Mouse (Mus musculus) cerebellum, postnatal 4 days (tissue): ENCODE results near the gene Dlg5.

Experiments
- DNase-seq, 2 experiments: peaks; one replicate each; pipeline ENCODE4 v3.0.0; 2022; ENCODE audit warnings: low spot score in 2 of 2, mixed read lengths in 1 of 2

Dlg5 gene

GRCm38 (mm10) chr14:24190131-24190530 is 55.6 kb downstream of the Dlg5 start:
- no peak for DNase-seq

DNA sequence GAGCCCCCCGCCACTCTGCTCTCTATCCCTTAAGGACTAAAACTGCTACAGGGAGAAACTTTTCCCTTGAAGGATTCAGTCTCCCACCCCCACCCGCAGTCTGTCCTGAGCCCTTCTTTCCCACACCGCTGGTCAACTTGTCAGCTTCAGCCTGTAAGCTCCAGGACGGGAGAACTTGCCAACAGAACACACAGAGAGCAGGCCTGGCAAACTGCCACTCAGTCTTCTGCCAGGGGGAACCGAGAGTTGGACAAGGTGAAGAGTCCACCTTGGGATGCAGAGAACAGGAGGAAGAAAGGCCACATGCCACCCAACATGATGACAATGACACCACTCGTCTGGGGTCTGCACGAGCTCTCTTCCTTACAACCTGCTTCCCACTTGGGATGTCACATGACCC is 56.1 kb downstream of the Dlg5 start:
- peak in 1 of 2 experiments; percentile 28 for DNase-seq

GRCm38 (mm10) chr14:24185514-24185913 is 60.2 kb downstream of the Dlg5 start:
- DNase-seq, result no peak

DNA sequence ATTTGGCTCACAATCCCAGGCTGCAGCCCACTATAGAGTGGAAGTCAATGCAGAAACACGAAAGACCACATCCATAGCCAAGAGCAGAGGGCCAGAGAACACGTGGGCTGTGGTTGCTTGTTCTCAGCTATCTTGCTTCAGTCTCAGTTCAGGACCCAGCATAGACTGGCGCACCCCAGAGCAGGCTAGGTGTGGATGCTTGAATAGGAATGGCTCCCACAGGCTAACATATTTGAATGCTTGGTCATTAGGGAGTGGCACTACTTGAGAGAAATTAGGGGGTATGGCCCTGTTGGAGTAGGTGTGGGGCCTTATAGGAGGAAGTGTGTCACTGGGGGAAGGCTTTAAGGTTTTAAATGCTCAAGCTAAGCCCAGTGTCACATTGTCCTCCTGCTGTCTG is 62.8 kb downstream of the Dlg5 start:
- DNase-seq, result no peak

DNA sequence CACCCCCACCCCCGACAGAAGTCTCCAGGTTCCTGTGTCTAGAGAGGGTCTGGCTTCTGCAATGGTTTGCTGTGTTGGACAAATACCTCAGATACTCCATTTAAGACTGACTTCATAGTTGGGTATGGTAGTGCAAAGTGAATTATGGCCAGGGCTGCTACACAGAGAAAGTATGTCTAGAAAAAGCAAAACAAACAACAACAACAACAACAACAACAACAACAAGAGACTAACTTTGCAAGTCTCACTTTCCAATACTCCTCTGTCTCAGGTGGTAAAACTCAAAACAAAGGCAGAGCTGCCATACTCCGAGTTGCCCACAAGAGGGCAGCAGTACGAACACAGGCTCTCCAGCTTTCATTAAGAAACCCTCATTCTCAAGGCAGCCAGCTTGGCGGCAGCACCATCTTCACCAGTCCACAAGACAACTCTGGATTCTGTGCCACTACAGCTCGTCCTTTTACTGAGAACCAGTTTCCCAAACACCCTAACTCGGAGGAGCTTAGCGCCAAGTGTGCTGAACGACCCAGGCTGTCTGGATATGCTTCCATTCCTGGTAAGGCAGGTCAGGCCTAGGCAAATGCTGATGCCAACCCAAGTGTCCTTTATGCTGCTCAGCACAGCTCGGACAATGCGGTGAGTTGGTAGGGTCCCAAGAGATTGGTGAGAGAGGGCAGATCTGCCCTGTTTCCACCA is 63.8 kb downstream of the Dlg5 start:
- DNase-seq, result peak; percentile 65 to 77

GRCm38 (mm10) chr14:24179466-24179991 is 66.2 kb downstream of the Dlg5 start:
- DNase-seq, result no peak

GRCm38 (mm10) chr14:24176609-24177008 is 69.1 kb downstream of the Dlg5 start:
- no peak for DNase-seq

DNA sequence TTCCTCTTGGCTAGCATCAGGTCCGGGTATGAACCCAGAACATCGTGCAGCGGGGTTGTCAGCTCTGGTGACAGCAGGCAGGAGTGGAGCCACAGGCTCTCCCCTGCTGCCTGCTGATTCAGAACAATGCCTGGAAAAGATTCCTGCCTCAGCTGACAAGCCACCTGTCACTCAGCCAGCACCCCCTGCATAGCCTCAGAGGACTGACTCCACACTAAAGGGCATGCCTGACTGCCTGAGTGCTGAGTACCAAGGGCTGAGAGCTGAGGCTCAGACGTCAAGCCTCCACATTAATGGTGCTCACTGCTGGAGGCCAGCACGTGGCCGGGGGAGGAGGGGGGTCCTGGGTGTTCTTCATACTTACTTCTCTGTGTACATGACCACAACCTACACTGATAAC is 72.4 kb downstream of the Dlg5 start:
- no peak for DNase-seq

DNA sequence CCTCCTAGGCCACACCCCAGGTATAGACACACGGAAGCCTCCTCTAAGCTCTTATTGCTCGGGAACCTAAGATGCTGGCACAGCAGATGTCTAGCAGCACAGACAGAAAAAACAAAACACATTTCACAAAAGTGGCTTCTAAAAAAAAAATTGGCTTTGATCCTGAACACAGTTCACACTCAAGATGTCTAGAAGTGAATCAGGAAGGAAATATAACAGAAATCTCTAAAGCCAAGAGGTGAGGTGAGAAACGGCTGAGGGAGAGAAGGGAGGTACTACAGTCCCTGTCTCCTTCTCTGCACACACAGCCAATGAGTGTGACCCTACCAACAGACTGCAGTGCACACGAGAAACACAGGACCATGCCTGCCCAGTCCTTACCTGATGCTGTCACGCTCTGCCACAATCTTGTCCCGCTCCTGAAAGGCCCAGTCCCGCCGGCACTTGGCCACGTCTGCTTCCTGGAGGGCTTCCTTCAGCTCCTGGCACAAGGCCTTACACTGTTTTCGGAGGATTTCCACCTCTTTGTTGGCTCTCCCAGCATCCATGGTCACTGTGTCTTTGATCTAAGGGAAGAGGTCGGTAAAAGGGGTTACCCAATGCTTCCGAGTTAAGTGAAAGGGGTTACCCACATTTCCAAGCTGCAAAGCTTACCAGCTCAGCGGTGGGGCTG is 73.9 kb downstream of the Dlg5 start:
- no peak for DNase-seq

- no peak for DNase-seq
Measured at GRCm38 (mm10) chr14:24166046-24166445, 79.7 kb downstream of the Dlg5 start.

DNA sequence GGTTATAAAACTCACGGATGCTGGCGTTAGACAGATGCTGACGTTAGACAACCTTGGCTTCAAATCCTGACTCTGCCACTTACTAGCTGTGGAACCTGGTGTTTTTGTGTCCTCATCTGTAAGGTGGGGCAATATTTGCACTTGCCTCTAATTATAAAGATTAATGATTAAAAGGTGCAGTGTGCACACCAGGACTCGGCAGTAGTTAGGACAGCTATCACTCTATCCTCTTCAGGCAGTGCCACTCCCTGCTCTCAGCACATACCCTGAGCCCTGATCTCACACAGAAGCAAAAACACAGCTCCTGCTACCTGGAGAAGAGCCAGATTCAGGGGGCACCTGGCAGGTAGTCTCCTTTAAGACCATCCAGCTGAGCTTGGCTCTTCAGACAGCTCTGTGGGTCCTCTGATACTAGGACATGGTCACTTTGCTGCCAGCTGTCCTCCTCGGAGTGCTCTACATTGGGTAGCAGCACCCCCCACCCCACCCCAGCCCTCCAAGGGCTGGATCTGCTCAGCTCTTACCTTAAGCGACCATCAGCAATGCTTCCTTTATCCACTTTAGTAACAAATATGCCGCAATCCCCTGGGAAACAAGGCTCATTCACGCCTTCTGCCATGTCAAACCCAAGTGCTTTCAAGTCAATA is 80.9 kb downstream of the Dlg5 start:
- DNase-seq, result no peak

- no peak for DNase-seq
Measured at GRCm38 (mm10) chr14:24162856-24163255, 82.9 kb downstream of the Dlg5 start.

- no peak for DNase-seq
Measured at GRCm38 (mm10) chr14:24148892-24149291, 96.8 kb downstream of the Dlg5 start.

- DNase-seq, result no peak
Measured at GRCm38 (mm10) chr14:24144821-24145220, 100.9 kb downstream of the Dlg5 start.

DNA sequence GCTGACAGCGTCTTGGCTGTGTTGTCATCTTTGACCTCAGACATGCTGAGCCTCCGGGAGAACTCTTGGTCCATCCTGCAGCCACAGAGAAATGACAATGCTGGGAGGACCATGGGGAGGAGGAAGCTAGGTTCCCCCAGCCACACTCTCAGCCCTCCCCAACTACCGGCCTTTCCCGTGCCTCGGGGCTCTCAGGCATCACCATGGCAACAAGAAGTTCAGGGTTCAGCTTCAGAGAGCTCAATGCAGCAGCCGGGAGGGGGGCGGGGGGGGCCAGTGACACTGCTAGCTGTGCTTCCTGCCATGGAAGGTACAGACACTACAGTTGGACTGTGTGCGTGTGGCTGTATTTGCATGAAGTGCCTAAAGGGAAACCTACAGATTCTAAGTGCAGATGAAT is 101.3 kb downstream of the Dlg5 start:
- DNase-seq, result no peak

DNA sequence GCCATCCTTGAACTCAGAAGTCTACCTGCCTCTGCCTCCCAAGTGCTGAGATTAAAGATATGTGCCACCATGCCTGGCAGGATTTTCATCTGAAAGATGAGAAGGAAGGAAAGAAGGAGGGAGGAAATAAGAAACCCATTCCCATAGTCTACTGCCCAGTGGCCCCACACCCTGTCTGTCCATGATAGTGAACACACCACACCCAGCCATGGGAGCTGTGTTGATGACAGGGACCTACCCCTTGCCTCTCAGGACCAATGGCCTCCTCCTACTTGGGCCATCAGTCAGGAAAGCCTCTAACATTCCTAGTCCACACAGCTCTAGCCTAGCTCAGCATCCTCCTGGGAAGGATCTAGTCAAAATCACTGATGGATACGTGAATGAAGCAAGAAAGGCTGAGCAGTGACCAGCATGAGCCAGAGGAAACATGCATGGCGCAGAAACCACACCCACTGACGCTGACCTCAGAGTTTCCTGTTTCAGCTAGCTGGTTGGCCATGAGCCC is 102.7 kb downstream of the Dlg5 start:
- DNase-seq, result peak in 1 of 2 experiments; percentile 12

GRCm38 (mm10) chr14:24141727-24142126 is 104.0 kb downstream of the Dlg5 start:
- peak in 1 of 2 experiments; percentile 7 for DNase-seq

- no peak for DNase-seq
Measured at GRCm38 (mm10) chr14:24140297-24140812, 105.4 kb downstream of the Dlg5 start.

DNA sequence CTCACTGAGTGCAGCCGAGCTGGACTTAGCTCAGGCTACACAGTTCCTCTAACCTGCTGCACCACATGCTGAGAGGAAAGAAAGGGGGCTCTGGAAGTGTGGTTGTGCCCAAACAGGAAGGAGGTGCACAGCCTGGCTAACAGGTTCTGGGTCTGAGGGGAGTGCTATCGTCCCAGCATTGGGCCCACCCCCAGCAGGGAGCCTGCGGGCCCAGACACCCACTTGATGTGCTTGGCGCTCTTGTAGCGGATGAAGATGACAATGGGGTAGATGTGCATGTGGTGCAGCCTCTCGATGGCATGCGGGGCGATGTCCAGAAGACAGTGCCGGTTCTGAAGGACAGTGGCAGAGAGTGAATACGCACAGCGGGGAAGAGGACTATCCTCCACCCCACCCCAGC is 108.8 kb downstream of the Dlg5 start:
- DNase-seq, result no peak

DNA sequence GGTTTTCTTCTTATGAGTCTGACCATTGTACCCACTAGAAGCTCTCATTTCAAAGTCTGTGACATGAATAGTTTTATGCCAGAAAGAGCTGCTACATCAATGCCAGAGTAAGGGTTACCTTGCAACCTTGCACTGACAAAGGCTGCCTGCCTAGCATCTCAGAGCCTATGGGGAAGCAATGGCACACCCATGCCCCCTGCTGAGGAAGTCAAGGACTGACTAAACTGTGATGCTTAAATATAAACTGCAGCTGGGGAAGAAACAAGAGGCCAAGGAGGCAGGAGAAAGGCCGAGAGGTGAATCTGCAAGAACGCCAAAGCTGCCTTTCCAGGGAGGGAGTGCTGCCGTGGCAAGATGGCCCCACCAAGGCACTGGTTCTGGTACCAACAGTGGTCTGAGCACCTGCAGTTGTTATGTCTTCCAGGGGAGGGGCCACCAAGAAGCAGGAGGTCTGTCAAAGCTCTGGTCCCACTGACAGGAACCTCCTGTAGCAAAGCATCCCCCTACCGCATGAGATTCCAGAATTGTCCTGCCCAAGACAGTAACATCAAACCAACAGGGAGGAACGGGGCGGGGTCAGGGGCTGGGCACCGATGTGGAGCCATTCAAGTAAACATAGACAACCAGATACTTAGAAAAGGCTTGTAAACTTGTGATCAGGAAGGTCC is 111.0 kb downstream of the Dlg5 start:
- DNase-seq, result peak in 1 of 2 experiments; percentile 7

DNA sequence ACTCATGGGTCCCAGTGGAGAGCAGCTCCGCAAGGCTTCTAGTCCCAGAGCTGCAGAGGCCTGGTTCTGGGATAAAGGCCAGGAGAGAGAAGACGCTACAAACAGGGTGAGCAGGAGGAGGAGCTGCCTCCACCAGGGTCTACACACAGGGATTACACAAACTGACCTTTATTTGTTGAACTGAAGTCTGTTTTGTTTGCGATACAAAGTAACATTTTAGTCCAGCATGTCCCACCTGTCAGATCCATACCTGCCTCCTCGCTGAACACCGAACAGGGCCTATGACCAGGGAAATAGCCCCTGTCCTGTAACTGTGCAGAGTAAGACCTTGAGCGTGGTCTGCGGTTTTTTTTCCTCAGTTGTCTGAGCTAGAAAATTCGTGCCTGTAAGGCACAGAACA is 111.9 kb downstream of the Dlg5 start:
- DNase-seq, result peak in 1 of 2 experiments; percentile 12

DNA sequence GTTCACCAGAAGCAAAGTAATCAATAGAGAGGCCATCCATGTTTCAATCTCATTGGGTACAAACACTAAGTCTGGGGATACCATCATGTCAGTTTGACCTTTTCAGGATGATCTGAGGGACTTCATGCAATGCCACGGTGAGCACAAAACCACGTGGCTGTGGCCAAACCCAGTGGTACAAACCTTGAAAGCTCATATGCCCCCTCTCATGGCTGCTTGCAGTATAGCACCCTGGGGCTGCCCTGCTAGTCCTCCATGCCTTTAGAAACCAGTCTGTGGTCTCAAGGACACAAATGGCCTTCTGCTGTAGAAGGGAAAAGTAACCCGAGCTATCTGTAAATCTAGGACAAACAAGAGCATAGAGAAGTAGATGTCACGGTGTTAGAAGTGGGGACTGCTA is 113.6 kb downstream of the Dlg5 start:
- peak in 1 of 2 experiments; percentile 28 for DNase-seq
